Mouse (Mus musculus): Measurements from ENCODE around the gene Phldb2.

Gene Phldb2

DNA sequence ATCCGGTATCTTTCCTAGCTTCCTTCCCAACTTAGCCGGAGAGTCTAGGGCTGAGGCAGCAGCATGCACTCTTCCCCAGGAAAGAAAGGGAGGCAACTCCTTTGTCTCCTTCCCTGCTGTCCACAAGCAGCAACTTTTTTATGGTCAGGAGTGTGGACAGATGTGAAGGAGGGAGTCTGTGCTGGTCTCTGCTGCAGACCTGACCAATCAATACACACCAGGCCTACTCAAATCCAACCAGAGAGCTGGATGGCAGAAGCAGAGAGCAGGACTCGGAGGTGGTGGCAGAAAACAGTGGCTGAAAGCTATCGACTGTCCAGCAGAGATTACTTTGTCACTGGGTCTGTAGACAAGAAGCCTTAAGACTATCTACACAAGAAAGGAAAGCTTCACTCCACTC lies at the start of gene Phldb2:
Phldb2 (minus strand) TSS at position 205 of the 400 bp plus-strand sequence.
- in situ Hi-C loops (cut with MboI; ENCODE audit: low sequenced_read_pairs), result no loop called here

DNA sequence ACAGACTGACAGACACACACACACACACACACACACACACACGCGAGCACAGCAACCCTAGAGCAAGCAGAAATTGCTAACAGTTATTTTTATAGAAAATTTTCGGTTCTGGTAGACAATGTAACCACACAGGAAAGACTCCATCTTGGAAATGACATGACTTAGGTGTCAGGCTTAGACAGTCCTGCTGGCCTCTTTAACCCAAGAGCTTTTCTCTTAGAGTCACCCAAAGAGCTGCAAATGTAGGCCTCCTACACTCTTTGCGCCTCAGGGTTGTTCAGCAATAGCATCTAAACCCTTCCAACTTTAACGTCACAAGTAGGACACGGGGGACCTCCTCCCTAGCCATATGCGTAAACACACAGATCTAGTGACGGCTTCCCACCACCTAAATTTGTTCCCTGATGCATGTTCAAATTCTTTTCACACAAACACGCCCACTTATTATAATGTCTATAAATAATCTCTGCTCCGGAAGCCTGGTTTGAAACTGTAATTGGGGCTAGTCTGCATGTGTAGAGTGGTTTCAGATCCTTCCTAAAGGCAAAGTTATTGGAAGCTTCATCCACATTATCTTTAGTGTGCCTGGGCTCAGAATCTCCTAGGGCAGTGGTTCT lies 48.3 kb upstream of the Phldb2 start:
- in situ Hi-C loops (cut with MboI; ENCODE audit: low sequenced_read_pairs), result no loop called here

DNA sequence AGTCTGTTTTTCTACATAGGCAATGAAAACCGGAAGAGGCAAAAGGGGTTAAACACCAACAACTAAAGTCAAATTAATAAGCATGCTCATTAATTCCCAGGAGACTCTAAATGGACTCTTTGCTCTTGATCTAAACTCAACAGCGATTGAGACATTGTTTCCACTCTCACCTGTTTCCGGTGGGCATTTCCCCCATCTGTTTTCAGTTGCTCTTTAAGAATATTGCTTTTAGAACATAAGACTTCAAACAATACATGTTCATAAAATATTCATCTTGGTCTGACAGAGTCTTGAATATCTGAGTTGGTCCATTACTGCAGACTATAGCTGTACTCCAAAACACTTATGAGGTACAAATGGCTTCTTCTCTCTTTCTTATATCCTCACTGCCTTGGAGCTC lies 47.6 kb upstream of the Phldb2 start:
- in situ Hi-C loops (cut with MboI; ENCODE audit: low sequenced_read_pairs), result no loop called here

DNA sequence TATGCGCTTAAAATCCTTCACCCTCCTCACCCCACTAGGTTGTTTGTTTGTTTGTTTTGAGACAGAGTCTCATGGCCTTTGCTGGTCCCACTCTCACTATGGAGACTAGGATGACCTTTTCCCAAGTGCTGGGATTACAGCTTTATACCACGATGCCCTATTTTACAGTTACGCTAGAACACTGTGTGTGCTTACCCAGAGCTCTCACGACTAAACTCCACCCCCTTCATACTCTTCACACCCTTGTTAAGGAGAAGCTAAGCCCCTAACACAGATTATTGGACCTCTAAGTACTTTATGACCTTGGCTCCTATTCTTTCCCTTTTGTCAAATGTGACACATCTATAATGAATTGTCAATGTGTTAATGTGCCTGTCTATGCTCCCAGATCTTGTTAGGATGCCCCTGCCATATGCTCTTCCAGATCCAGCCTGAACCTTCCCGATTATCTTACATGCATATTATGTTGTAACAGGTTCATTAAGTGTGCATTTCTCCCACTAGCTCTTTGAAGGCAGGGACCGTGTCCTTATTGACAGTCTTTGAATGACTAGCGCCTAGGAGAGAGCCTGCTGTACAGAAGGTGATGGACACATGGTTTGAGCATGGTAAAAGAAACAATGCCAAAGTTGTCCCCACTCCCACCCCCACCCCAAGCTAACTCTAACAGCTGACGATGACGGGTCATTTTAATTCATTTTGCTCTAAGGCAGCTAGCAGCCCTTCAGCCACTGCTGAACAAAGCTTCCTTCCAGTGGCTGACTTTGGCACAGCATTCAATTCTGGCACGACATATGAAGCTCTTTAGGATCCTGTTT lies 46.2 kb upstream of the Phldb2 start:
- in situ Hi-C loops (cut with MboI; ENCODE audit: low sequenced_read_pairs), result no loop called here

DNA sequence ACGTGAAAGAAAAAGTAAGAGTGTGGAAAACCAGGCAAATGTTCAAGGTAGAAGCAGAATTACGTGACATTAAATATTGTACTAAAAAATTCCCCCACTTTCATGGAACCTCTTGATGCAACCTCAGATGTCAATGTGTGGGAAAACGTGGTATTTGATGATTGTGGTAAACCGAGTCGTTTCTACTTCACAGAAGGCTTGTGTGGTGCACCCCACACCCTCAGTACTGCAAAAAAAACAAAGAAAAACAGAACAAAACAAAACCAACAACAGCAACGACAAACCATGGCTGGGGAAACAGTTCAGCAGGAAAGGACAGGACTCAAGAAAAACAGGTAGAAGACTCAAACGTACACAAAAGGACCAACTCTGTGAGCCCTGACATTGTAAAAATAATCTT lies 44.8 kb upstream of the Phldb2 start:
- in situ Hi-C loops (cut with MboI; ENCODE audit: low sequenced_read_pairs), result no loop called here

DNA sequence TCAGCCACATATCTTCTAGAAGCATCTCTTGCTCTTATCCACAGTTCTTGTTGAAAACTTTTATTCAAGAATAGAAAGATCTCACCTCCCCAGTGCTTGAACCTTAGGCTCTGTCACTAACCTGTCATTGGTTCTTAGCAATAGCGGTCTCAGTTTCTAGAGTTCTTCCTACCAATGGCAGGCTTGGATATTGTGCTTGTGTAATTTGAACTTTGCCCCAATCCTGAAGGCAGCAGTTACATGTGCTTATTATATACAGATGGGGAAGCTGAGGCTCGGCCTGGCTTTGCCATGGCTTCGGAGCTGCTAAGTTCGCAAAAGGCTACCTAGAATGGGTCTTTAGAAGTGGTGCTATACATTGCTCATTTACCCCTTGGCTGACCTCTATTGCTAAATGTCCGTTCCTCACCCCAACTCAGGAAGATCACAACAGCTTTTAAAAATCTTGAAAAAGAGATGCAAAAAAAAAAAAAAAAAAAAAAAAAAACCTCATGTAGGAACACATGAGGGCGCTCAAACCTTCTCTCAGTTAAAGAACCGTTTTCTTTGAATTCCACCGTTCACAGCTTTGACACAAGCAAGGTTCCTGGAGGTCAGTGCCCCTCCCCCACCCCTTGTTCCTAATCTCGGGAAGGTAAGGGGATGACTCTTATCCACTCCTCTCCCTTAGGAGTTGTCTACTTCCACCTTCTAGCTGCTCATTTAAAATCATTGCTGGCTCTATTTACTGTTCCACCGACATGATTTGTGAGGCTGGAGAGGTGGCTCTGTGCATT lies 37.7 kb upstream of the Phldb2 start:
- in situ Hi-C loops (cut with MboI; ENCODE audit: low sequenced_read_pairs), result no loop called here

DNA sequence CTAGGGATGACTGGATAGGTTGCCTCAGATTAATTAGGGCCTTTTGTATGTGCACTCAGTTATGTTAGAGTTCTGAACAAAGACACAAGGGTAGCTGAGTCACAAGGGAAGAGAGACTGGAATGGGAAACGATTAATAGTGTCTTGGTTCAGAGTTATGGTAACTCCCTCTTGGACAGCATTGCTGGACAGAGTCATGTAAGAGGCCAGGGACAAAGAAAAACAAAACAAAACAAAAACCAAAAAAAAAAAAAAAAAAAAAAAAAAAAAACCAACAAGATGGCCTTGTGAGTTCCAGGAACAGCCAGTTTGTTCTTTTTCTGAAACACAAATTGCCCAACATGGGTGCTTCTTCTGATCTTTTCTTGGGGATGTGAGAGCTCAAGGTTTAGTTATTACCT lies 32.8 kb upstream of the Phldb2 start:
- in situ Hi-C loops (cut with MboI; ENCODE audit: low sequenced_read_pairs), result no loop called here

DNA sequence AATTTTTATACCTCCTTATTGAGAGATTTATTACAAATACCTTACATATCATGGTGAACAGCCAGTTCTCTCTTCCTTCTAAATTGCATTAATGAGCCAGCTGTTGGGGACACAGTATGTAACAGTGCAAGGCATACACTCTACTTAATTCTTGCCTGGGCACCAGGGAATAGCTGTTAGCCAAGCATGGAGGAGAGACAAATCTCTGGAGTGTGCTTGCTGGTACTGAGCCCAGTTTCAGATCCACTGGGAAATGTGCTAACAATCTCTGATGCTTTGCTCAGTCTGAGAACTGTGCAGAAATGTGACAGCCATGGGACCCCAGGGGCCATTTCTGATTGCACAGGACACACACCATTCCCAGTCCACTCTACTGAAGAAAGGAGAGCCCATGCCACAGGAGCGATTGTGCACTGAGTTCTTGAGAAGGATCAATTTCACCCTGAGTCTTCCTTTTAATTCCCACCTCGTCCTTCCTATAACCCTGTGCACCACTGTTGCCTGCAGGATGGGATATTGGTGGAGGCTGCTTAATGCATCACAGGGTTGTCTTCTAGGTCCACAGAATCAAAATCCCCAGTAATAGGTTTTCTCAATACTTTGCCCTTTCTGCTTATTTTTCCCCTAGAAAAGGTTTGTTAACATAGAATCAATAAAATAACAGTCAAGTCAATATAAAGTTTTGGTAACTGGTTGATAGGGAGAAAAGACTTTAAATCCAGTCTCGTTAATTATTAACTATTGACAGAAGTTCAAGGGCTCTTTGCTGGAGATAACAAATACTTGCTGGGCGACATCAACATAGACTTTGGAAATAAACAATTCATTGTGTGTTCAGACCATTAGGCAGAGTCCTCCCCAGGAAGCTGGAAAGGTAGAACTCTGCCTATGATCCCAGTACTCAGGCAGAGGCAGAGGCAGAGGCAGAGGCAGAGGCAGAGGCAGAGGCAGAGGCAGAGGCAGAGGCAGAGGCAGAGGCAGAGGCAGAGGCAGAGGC lies 31.5 kb upstream of the Phldb2 start:
- in situ Hi-C loops (cut with MboI; ENCODE audit: low sequenced_read_pairs), result no loop called here

DNA sequence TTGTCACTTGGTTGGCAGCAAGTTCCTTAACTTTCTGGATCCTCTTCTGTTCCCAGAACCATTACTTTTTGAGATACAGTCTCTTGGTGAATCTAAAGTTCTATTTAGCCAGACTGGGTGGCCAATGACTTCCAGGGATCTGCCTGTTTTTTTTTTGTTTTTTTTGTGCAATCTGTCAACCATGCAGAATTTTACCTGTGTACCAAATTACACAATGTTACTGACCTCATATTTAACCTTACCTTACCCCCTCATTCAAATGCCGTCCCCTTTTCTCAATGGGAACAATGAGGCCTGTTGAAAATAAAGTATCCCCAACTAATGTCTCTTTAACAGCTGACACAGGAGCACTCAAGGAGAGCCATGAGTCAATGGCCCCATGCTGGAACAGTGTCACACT lies 22.9 kb upstream of the Phldb2 start:
- in situ Hi-C loops (cut with MboI; ENCODE audit: low sequenced_read_pairs), result no loop called here

DNA sequence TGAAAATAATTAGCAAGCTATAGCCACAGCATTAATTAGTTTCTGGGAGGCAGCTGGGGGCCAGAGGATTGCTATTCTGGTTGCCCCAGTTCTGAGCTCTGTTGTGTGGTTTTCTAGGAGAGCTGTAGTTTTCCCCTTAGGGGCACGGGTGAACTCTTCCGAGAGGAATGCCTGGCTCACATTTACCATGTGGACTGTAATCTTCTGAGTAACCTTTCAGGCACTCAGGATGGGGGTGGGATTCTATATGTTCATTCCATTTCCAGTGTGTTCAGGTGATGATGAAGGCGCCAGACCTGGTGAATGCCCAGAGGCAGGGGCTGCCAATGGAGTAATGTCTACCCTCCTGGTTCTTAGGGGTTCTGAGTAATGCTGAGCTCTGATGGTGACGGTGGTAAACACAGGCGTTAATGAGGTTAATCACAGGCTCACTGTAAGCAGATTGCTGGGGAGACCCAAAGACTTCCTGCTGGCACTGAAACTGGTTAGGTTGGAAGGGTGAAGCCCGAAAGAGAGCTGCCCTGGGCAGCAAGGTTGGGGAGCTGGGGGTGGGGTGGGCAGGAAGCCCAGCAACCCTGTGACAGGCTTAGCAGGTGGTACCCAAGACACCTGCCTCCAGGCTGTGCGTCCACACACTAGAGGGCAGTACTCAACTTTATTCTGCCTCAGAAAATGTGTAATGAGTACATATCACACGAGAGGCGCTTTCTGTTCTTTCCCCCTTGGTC lies 20.7 kb upstream of the Phldb2 start:
- in situ Hi-C loops (cut with MboI; ENCODE audit: low sequenced_read_pairs), result no loop called here

DNA sequence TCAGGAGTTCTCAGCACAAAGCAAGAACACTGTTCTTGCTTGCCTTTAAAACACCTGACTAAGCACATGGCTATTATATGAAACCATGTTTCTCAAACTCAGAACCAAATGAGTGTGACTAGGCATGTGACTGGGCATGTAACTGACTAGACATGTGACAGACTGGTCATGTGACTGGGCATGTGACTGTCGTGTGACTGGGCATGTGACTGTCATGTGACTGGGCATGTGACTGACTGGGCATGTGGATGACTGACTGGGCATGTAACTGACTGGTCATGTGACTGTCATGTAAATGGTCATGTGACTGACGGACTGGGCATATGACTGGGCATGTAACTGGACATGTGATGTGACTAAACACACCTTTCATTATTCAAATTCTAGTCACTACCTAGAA lies 16.8 kb upstream of the Phldb2 start:
- in situ Hi-C loops (cut with MboI; ENCODE audit: low sequenced_read_pairs), result no loop called here

DNA sequence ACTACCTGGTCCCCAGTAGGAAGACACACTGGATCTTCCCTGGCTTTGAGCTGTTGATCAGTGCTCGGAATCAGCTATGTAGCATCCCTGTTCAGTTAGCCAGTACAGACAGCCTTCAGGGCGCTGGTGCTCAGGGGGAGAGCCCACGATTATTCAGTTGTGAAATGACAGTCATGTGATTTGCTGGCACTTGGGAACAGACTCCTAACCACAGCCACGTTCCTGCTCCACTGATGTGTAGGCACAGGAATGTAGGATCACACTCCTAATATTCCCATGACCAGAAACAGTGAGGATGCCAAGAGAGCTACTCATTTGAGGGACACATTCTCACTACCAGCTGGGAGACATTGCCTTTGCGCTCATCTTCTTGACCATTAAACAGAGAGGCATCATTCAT lies 15.3 kb upstream of the Phldb2 start:
- in situ Hi-C loops (cut with MboI; ENCODE audit: low sequenced_read_pairs), result loop anchor here (10.0 kb wide), 1 partner anchor 284 kb away; no protein-coding TSS in a partner anchor

DNA sequence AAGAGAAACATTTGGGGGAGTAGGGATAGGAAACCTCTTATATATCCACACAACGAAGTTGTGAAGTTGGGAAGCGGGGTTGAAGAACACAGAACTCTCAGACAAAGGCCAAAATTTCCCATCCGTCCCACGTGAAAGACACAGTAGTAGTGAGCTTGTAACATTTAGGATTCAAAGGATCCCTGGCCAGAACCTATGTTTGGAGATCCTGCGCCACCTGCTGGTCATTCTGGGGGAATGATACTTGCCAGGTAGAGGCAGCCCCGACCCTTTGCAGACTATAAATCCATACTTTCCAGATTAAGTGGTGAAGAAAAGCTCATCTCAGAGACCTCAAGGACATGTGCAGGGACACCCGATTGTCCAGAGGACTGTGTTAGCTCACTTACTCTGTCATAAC lies 14.1 kb upstream of the Phldb2 start:
- in situ Hi-C loops (cut with MboI; ENCODE audit: low sequenced_read_pairs), result loop anchor here (10.0 kb wide), 1 partner anchor 283 kb away; no protein-coding TSS in a partner anchor

DNA sequence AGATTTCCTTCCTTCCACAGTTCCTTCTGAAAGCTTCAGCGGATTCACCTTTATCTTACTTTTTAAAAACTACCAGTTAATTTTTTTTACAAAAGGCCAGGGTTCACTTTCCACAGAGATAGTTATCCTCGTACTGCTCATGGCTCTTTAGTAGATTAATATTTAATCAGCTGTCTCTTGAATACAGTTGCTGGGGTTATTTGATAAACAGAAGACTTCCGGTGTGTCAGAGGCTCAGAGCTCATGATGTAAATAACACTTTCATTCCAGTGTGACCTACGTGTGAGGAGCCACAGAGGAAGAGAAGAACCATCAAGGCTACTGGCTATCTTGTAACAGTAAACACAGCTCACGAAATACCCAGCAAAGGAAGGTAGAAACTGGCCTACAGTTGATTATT lies 13.2 kb upstream of the Phldb2 start:
- in situ Hi-C loops (cut with MboI; ENCODE audit: low sequenced_read_pairs), result loop anchor here (10.0 kb wide), 1 partner anchor 282 kb away; no protein-coding TSS in a partner anchor

DNA sequence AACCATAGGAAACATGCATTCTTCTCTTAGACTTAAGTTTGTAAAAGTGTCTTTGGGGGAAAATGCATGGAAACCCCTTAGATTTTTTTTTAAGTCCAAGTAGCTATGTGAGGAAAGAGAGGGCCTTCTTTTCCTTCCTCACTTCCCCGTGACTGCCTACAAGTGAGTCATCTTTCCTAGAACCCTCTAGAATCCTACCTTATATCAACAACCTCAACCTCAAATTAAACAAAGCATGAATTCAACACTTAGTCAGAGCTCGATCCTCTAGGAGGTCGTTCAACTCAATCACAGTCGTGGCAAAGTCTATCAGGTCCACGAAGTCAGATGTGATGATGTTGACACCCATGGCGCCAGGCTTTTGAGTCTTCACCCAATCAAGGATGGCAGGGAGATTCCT lies 11.4 kb upstream of the Phldb2 start:
- in situ Hi-C loops (cut with MboI; ENCODE audit: low sequenced_read_pairs), result loop anchor here (10.0 kb wide), 1 partner anchor 280 kb away; no protein-coding TSS in a partner anchor

DNA sequence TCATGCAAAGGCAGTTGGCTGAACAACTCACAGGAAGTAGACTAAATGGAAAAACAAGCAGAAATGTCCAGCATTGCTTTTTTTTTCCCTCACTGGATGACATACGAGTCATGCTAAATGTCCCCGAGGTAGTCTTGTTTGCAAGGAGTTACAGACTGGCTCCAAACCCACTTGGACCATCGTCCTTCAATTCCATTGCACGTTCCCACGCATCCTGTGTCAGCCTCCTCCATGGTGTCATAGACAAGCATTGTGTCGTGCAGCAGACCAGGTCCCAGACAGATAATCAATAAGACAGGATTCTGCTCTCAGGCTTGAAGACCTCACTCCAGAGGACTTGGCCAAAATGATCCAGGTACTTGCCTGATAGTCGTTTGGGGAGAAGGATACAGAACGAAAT lies 10.4 kb upstream of the Phldb2 start:
- in situ Hi-C loops (cut with MboI; ENCODE audit: low sequenced_read_pairs), result loop anchor here (10.0 kb wide), 1 partner anchor 279 kb away; no protein-coding TSS in a partner anchor

DNA sequence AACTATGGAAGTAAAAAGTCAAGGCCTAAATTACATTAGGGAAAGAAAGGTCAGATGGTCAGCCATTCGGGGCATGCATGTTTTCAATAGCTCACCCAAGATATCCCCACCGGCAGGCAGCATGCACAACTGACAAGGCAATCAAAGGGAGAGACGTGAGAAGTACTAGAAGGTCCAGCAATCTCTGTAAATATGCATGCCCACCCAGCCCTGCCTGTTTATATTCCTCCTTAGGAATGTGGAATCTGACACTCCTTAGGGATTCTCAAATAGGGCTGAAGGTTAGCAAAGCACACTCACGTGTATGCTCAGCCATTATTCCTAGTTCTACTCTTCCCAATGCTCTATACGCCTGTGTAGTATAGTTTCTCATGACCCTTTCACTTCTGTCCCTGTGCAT lies 9.7 kb upstream of the Phldb2 start:
- in situ Hi-C loops (cut with MboI; ENCODE audit: low sequenced_read_pairs), result loop anchor here (10.0 kb wide), 1 partner anchor 278 kb away; no protein-coding TSS in a partner anchor

DNA sequence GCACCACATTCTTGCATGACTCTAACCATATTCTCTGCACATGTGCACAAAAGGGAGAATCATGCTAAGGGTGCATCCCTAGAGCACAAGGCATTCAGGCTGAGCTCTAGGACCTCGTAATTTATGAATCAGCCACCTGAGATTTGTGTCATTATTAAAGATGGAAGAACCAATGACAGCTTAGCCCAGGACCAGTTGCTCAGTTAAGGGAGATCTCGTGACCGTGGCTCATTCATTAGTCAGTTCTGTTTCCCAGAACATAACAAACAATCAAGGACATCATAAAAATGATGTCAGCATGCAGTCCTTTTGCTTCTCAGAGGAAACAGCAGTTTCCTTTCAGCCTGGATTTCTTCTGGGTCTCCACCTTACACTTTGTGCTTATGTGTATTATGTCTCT lies 7.6 kb upstream of the Phldb2 start:
- in situ Hi-C loops (cut with MboI; ENCODE audit: low sequenced_read_pairs), result loop anchor here (10.0 kb wide), 1 partner anchor 276 kb away; no protein-coding TSS in a partner anchor

DNA sequence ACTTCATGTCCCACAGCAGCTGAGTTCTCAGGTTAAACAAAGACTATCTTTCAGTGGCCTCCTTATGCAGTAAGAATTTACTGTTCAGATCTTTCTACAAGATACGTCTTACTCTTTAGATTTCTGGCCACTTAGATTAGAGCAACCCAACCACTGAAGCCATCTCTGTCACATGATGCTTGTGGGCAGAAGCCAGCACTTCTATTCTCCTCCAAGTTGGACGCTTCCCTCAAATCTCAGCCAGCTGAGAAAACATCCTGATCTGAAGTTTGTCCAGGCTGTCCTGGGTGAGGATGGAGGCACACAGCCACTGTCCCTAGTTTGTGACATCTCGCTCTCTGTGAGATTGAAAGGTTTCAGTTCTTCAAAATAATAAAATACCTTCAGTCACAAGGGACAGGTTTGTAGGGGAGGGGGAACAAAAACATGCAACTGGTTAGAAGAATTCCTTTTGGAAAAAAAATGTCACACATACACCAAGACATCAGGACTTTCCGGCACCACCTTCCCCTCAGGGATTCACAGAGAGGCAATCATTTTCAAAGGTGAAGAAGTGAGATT lies 3.1 kb upstream of the Phldb2 start:
- in situ Hi-C loops (cut with MboI; ENCODE audit: low sequenced_read_pairs), result no loop called here
